Mouse (Mus musculus) retina, embryonic 14.5 days (tissue): ENCODE measurements around the gene Gjc2.
A peak's percentile ranks its signal among the peaks of the same experiment; 100 is the strongest.

Experiments used
- DNase-seq: peaks from one replicate; pipeline ENCODE4 v3.0.0-alpha.2; 2015; ENCODE audit warnings: low spot score

Gjc2 gene

GRCm38 (mm10) chr11:59161398-59161797 lies 21.6 kb downstream of the Gjc2 start:
- DNase-seq, result peak; percentile 13

GRCm38 (mm10) chr11:59159558-59159957 lies 23.5 kb downstream of the Gjc2 start:
- no peak for DNase-seq

GRCm38 (mm10) chr11:59159099-59159498 lies 23.9 kb downstream of the Gjc2 start:
- no peak for DNase-seq

GRCm38 (mm10) chr11:59155900-59156299 lies 27.1 kb downstream of the Gjc2 start:
- DNase-seq, result no peak

DNA sequence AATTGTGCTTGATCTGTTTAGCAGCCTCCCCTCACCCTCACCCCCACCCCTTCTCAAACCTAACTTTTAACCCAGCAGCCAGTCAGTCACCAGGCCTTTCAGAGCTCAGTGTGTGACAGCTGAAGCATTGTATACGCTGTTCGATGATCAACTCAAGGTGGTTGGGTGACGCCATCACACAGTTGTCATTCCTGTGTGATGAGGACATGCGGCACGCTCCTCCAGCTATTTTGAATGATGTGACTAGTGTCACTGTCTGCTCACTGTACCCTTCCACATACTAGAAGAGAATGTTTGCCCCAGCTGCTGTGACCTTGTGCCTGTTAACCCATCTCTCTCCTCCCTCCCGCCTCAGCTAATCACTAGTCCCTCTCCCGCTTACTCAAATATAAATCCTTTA lies 28.8 kb downstream of the Gjc2 start:
- DNase-seq, result no peak

DNA sequence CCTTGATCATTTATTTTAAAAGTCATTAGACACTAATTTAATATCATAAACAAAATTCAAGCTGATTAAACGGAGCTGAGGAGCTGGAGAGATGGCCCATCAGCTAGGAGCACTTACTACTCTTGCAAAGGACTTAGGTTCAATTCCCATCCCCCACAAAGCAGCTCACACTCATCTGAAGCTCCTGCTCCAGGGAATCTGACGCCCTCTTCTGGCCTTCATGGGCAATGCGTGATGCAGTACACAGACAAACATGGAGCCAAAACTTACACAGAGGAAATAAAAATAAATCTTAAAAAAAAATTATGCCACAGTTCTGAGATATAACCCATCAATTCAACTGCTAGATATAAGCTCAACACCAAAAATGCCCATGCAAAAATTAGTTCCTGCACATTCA lies 31.3 kb downstream of the Gjc2 start:
- no peak for DNase-seq

DNA sequence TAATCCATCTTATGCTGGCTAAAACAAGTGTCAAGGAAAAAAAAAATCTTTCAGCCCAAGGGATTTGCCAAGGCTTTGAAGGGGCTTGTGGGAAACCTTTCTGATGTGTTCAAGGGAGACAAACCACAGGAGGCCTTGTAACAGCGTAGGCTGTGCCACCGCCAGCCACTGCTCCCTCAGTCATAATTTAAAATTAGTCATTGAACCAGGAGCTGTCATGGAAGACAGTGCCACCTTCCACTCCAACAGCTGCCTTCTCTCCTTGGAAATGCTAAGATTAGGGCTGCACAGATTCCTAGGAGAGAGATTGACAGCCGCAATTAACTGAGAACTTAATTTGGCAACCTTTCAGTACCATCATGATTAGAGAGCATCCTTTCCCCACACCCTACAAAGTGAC lies 33.7 kb downstream of the Gjc2 start:
- no peak for DNase-seq

- DNase-seq, result no peak
Measured at GRCm38 (mm10) chr11:59142962-59143361, 40.1 kb downstream of the Gjc2 start.

GRCm38 (mm10) chr11:59141772-59142370 lies 41.1 kb downstream of the Gjc2 start:
- DNase-seq, result no peak

DNA sequence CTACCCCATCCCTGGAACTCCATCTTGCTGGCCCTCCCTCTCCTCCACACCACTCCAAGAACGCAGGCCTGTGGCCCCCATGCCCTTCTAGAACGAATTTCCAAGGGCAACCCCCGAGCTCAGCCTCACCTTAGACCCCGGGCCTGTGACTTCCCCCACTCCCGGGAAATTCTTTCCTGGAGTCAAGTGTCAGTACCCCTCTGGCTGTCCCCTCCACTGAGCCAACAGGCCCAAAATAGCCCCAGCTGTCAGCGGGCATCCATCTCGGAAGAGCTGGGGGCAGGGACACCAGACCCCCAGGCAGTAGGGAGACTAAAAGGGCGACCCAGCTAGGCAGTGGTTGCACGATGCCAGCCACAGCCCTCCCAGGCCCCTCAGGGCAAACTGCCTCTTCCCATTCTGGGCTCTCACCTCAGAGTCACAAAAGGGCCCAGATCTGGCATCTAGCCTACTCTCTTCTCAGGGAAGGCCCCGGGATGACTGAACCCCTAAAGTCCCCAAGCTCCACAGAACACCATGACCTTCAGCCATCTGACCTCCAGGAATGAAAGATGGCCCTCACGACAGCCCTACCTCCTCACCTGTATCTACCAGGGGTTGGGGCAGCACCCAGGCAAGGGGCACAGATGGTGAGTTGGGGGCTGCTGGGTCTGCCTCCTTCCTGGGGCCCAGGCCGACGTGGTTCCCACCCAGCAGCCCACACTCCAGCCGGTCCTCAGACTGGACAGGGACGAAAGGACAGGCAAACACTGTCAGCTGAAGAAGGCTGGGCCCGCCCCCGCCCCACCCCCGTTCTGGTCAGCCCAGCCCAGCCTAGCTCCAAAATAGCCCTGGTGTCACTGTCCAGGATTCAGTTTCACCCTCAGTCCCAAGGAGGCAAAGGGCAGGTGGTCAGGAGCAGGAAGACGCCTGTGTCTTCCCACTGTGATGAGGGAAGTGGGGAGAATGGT lies 44.2 kb downstream of the Gjc2 start:
- DNase-seq, result no peak

DNA sequence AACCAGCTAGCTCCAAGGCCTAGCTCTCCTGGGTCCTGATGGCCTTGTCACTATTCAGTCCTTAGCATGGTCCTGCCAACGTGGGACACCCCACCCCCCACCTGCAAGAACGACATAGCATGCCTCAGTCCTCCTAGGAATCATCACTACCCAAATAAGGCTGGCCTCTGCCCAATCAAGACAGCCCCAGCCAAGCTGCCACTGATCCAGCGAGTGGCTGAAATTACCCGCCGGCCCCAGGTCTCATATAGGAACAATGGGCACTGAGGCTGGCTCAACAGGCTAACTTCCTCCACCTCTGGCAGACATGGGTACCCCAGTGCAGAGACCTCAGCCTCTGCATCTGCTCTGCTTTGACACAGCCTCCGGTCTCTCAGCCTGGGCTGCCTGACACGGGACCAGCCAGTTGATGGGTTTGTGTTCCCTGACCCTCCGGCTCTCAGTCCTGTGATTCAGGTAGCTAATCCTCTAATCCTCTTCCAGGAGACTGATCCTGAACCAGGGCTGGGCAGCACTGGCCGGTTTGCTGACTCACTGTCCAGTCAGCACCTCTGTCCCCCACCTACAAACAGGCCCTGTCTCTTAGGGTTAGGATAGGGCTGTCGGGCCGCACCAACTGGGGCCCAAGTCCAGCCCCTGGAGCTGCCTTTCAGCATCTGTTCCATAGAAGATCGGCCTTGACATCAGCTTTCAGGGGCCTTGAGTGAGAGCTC lies 45.9 kb downstream of the Gjc2 start:
- no peak for DNase-seq

GRCm38 (mm10) chr11:59135904-59136452 lies 47.0 kb downstream of the Gjc2 start, which contains the start of gene Obscn:
TSS of gene Obscn (minus strand) at chr11:59136402.
- no peak for DNase-seq

GRCm38 (mm10) chr11:59135051-59135820 lies 47.8 kb downstream of the Gjc2 start:
- no peak for DNase-seq

DNA sequence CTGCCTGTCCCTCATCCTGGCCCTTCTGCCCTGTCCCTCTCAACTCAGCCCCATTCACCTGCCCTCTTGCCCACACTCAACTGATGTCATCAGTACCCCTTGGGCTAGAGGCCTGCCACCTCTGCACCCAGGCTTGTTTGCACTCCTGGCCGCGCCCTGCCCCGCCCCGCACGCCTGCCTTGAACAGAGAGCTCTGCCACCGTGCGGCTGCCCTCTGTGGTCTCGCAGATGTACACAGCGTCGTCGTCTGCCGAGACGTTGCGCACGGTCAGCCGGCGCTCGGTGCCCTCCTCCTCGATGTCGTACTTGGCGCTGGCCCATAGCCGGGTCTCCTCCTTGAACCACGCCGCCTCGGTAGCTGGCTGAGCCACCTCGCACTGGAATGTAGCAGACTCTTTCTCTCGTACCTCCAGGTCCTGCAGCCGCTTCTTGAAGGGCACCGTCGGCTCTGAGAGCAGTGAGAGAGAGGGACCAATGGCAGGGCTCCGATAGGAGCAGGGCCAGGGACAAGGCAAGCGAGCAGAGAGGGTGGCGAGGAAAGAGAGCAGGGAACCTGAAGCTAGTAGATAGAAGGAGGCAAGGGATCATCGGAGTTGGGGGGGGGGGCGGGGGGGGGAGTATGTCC lies 48.5 kb downstream of the Gjc2 start:
- DNase-seq, result peak; percentile 12

DNA sequence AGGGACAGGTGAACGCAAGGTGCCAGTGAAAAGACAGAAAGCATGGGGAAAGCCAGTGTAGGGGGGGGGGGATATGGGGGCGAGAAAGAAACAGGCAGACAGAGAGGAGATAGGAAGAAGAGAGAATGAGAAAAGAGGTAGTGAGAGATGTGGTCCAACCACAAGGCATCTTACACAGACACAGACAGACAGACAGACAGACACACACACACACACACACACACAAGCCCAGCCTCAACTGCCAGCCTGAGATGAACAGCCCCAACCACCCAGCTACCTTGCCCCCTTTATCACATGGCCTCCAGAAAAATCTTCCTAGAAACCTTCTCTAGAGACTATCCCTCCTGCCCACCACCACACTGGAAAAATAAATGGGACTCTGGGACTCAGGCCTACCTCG lies 50.9 kb downstream of the Gjc2 start:
- no peak for DNase-seq

DNA sequence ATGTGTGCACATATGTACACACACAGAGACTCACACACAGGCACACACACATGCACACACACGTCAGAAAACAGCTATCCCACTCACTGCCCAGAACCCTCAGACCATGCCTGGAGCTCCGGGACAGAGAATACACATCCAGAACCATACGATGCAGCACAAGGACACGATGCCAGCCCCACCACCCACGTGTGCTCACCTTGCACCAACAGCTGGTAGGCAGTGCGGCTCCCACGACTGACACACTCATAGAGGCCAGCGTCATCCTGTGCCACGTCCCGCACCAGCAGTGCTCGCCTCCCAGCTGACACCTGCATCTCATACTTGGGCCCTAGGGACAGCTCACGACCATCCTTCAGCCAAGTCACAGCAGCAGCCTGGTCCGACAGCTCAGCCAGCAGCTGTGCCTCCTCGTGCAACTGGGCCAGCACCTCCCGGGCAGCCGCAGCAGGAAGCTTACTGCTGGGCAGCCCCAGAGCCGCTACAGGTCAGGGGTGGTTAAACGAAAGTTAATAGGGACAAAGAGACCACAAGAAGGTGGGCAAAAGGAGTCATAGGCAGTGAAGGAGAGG lies 51.6 kb downstream of the Gjc2 start:
- DNase-seq, result no peak

DNA sequence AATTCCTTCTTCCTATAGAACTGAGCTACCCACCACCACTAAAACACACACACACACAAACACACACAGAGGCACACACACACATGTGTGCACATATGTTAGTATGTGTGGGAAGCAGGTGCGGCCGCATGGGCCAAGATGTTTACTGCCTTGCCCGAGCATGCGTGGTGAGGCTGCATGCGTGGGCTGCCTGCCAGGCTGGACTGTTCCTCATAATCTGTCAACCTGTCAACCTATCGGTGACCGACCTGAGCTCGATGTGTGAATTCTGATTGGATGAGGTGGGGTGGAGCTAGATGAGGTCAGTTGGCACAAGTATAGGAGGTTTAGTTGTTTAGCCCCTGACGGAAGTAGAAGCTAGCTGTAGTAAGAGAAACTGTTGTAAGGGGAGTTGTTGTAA lies 52.2 kb downstream of the Gjc2 start:
- DNase-seq, result no peak
